Comparison of ENCODE assay signal across 12 mouse cellular contexts in the genomic region with DNA sequence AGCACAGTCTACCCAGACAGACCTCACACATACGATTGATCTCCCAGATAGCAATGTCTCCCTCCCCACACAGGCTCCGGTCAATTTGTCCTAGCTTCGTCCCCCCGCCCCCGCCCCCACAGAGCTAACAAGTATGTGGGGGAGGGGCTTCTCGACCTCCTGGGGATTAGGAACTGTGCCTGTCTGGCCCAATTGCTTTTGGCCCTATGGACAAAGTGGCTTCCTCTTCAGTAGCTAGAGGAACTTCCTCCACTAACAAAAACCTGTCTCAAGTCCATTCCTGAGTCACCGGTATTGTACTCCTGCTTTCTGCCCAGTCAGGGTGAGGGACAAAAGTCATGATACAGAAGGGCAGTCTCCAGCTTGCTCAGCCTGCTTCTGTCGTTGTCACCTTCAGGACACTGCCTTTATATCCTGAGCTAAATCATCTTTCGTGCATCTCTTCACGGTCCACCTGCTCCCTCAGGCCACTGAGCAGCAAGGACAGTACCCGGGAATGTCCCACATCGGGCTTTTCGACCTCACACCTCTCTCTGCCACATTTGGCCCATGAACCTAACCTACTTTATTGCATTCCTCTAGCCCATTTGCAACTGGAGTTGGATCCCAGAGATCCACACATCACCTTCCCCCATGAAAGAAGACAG. TPM values are rescaled to one million over a fixed set of nuclear protein-coding genes. Genes with fewer than 3 reads are reported as not detected.
DNase-seq lines count a peak whose midpoint lies in the region; ATAC-seq and TF ChIP-seq lines count a peak whose summit lies in the region.
"Had no signal": no experiment of that assay in that cellular context is flagged by ENCODE, and none has a peak within 500 bp of the region (broad histone marks: within the 10 kb centered on the region; RNA-seq: fewer than 3 reads in every experiment).

No protein-coding gene starts in this region.

- peak overlapping the region; percentile 82 for H3K4me2 ChIP-seq in lung, embryonic 14.5 days
- H3K4me2 ChIP-seq in hindbrain, embryonic 13.5 days, result peak overlapping the region; percentile 59

- DNase-seq in lung, embryonic 14.5 days, result no peak
- no peak for DNase-seq in lung, postnatal 36 days
- no peak for DNase-seq in midbrain, embryonic 10.5 days (ENCODE audit: low spot score)
- no peak for DNase-seq in urinary bladder, postnatal 14 days (ENCODE audit: low spot score)
- no peak for DNase-seq in cerebellum, postnatal 4 days (ENCODE audit: low spot score in 2 of 2)
- no peak for DNase-seq in heart, adult 8-10 months (ENCODE audit: low spot score)
- DNase-seq in right cerebral cortex, postnatal 4 days, result no peak
- DNase-seq: adrenal gland, adult 8-10 months; cerebellum, adult 9-10 months; thymus, postnatal 36 days had no signal

- no peak for TF ChIP-seq CTCF in lung, embryonic 14.5 days (IDR thresholded peaks at IDR 0.05; ENCODE audit: low read depth)

- ATAC-seq in lung, embryonic 14.5 days (ENCODE audit: insufficient read depth), result no peak
- no peak for ATAC-seq in hindbrain, embryonic 13.5 days (ENCODE audit: low FRiP score)

- no peak overlapping the region for H3K4me3 ChIP-seq in lung, embryonic 14.5 days (ENCODE audit: low read depth, low read length)
- H3K4me3 ChIP-seq in hindbrain, embryonic 13.5 days, result peak overlapping the region; percentile 34; the same call in 1 of the 2 replicates
- H3K4me3 ChIP-seq in midbrain, embryonic 10.5 days, result peak overlapping the region; percentile 58

- peaks cover 7% of the 10 kb centered on the region; the same call in 1 of the 2 replicates for H3K4me1 ChIP-seq in lung, embryonic 14.5 days (ENCODE audit: insufficient read depth)
- peaks cover 43% of the 10 kb centered on the region for H3K4me1 ChIP-seq in hindbrain, embryonic 13.5 days (replicated peaks)
- H3K4me1 ChIP-seq in midbrain, embryonic 10.5 days, result peaks cover 51% of the 10 kb centered on the region

- no peaks in the 10 kb centered on the region for H3K36me3 ChIP-seq in lung, embryonic 14.5 days (ENCODE audit: insufficient read depth)
- H3K36me3 ChIP-seq in hindbrain, embryonic 13.5 days, result peaks cover 12% of the 10 kb centered on the region
- no peaks in the 10 kb centered on the region for H3K36me3 ChIP-seq in midbrain, embryonic 10.5 days

- H3K9me3 ChIP-seq in lung, embryonic 14.5 days (ENCODE audit: low read depth, low read length), result no peaks in the 10 kb centered on the region
- H3K9me3 ChIP-seq in hindbrain, embryonic 13.5 days, result no peaks in the 10 kb centered on the region
- H3K9me3 ChIP-seq in midbrain, embryonic 10.5 days (replicated peaks), result no peaks in the 10 kb centered on the region

- peaks cover 57% of the 10 kb centered on the region for H3K27me3 ChIP-seq in lung, embryonic 14.5 days (ENCODE audit: insufficient read depth, low read length)
- H3K27me3 ChIP-seq in hindbrain, embryonic 13.5 days, result peaks cover 35% of the 10 kb centered on the region
- peaks cover 69% of the 10 kb centered on the region for H3K27me3 ChIP-seq in midbrain, embryonic 10.5 days (ENCODE audit: low read depth, poor library complexity, severe bottlenecking)

- no peak overlapping the region for H3K9ac ChIP-seq in lung, embryonic 14.5 days
- H3K9ac ChIP-seq in hindbrain, embryonic 13.5 days, result peak overlapping the region; percentile 68; the same call in 1 of the 2 replicates
- H3K9ac ChIP-seq: liver, embryonic 14.5 days had no signal

- WGBS in lung, embryonic 14.5 days, result 5% methylated on average over 13 of the region's 13 CpGs
- WGBS in hindbrain, embryonic 13.5 days, result 5% methylated on average over 13 of the region's 13 CpGs
- 8% methylated on average over 13 of the region's 13 CpGs for WGBS in midbrain, embryonic 10.5 days

- no peak overlapping the region for H3K27ac ChIP-seq in lung, embryonic 14.5 days (ENCODE audit: low read depth)
- H3K27ac ChIP-seq in hindbrain, embryonic 13.5 days, result peak overlapping the region; percentile 10; the same call in 1 of the 2 replicates
- peak overlapping the region; percentile 81 for H3K27ac ChIP-seq in midbrain, embryonic 10.5 days (replicated peaks)
- H3K27ac ChIP-seq: liver, embryonic 14.5 days had no signal

RNA-seq across cellular contexts. Expression of gene Slc22a7, which starts 15.2 kb away (rescaled TPM):
- polyA plus RNA-seq in lung, embryonic 14.5 days (2014; fragmentation: Nextera tagmentation; extraction: Ambion mirVana), result not detected in 2 replicates
- not detected in 2 replicates for polyA plus RNA-seq in hindbrain, embryonic 13.5 days (2015; fragmentation: Nextera tagmentation; extraction: Ambion mirVana)
- polyA plus RNA-seq in midbrain, embryonic 10.5 days (2016; fragmentation: Nextera tagmentation; extraction: Ambion mirVana), result not detected in 2 replicates
- not detected for total RNA-seq in heart, adult 8-10 months (2022)
- total RNA-seq: adrenal gland, adult 8-10 months had no signal

RNA-seq across cellular contexts. Expression of gene Crip3, which starts 24.7 kb away (rescaled TPM):
- polyA plus RNA-seq in lung, embryonic 14.5 days (2014; fragmentation: Nextera tagmentation; extraction: Ambion mirVana), result 0.41 TPM in 1 of 2 replicates, not detected in the other
- polyA plus RNA-seq in hindbrain, embryonic 13.5 days (2015; fragmentation: Nextera tagmentation; extraction: Ambion mirVana), result 2.4 and 3.1 TPM in 2 replicates
- polyA plus RNA-seq in midbrain, embryonic 10.5 days (2016; fragmentation: Nextera tagmentation; extraction: Ambion mirVana), result 0.72 and 0.85 TPM in 2 replicates
- 1 to 10 TPM in 1 of 4 experiments, under 1 TPM in 3; 0.54 to 1.0 (median 0.88) TPM for total RNA-seq in heart, adult 8-10 months (2022)
- polyA plus RNA-seq: liver, embryonic 14.5 days had no signal

RNA-seq across cellular contexts. Expression of gene Ttbk1, which starts 34.0 kb away (rescaled TPM):
- polyA plus RNA-seq in lung, embryonic 14.5 days (2014; fragmentation: Nextera tagmentation; extraction: Ambion mirVana), result 0.05 and 0.11 TPM in 2 replicates
- 4.6 and 4.7 TPM in 2 replicates for polyA plus RNA-seq in hindbrain, embryonic 13.5 days (2015; fragmentation: Nextera tagmentation; extraction: Ambion mirVana)
- 0.81 and 1.8 TPM in 2 replicates for polyA plus RNA-seq in midbrain, embryonic 10.5 days (2016; fragmentation: Nextera tagmentation; extraction: Ambion mirVana)
- under 1 TPM; 0.11 to 0.41 (median 0.24) TPM for total RNA-seq in heart, adult 8-10 months (2022)

RNA-seq across cellular contexts. Expression of gene Dnph1, which starts 43.1 kb away (rescaled TPM):
- 50.3 and 60.8 TPM in 2 replicates for polyA plus RNA-seq in lung, embryonic 14.5 days (2014; fragmentation: Nextera tagmentation; extraction: Ambion mirVana)
- 20.4 and 21.8 TPM in 2 replicates for polyA plus RNA-seq in hindbrain, embryonic 13.5 days (2015; fragmentation: Nextera tagmentation; extraction: Ambion mirVana)
- polyA plus RNA-seq in midbrain, embryonic 10.5 days (2016; fragmentation: Nextera tagmentation; extraction: Ambion mirVana), result 85.2 and 98.4 TPM in 2 replicates
- total RNA-seq in heart, adult 8-10 months (2022), result 1 to 10 TPM; 1.7 to 2.2 (median 1.8) TPM
